Mouse (Mus musculus) liver, embryonic 13.5 days (tissue): ENCODE measurements at regions not wholly inside any gene's neighbourhood (a gene's known extent, or its start where the extent isn't known, plus 50 kb on each side); places are given as distances from the start of the nearest gene placed in this dataset.

Experiments
- ATAC-seq: fragments of 200-750 bp; cut with Nextera tagmentation; 2 replicates; pipeline ENCODE4 v1.8.0; 2017; ENCODE audit warnings: low read depth, mild to moderate bottlenecking, moderate number of reproducible peaks, moderate library complexity
- DNase-seq: peaks from one replicate; pipeline ENCODE4 v3.0.0; 2022
- H3K27ac ChIP-seq: fragments of 300-500 bp; sonication (generic); 2 replicates; pipeline ENCODE4 v1.5.1; 2015; ENCODE audit warnings: moderate library complexity, mild to moderate bottlenecking, inconsistent platforms
- H3K27me3 ChIP-seq: fragments of 300-500 bp; sonication (generic); 2 replicates; pipeline ENCODE4 v1.6.1; 2015; ENCODE audit warnings: mild to moderate bottlenecking, inconsistent platforms
- H3K36me3 ChIP-seq: fragments of 300-500 bp; sonication (generic); 2 replicates; pipeline ENCODE4 v1.6.1; 2015; ENCODE audit warnings: mild to moderate bottlenecking, inconsistent platforms
- H3K4me1 ChIP-seq: fragments of 300-500 bp; sonication (generic); replicated peaks from 2 replicates; pipeline ENCODE4 v1.6.1; 2015; ENCODE audit warnings: inconsistent platforms
- H3K4me2 ChIP-seq: fragments of 300-500 bp; sonication (generic); 2 replicates; pipeline ENCODE4 v1.6.1; 2015; ENCODE audit warnings: inconsistent platforms, mild to moderate bottlenecking, moderate library complexity
- H3K4me3 ChIP-seq: fragments of 300-500 bp; sonication (generic); replicated peaks from 2 replicates; pipeline ENCODE4 v1.5.1; 2015; ENCODE audit warnings: mild to moderate bottlenecking, inconsistent platforms
- H3K9ac ChIP-seq: fragments of 300-500 bp; sonication (generic); 2 replicates; pipeline ENCODE4 v1.6.1; 2015; ENCODE audit warnings: mild to moderate bottlenecking, inconsistent platforms
- H3K9me3 ChIP-seq: fragments of 300-500 bp; sonication (generic); replicated peaks from 2 replicates; pipeline ENCODE4 v1.6.1; 2016; ENCODE audit warnings: inconsistent platforms
- WGBS: fragments of 180-500 bp; shearing (Covaris S2); methylation state at CpG from one replicate; pipeline ENCODE4 v1.1.7; 2015; ENCODE audit not compliant: insufficient replicate concordance; 5-methylcytosine and 5-hydroxymethylcytosine counted together

GRCm38 (mm10) chr14:104824926-104825325 is 302.5 kb upstream of the Rnf219 start:
- DNase-seq = no peak
- WGBS = 48% methylated on average over 1 of the region's 1 CpGs

GRCm38 (mm10) chr14:104824224-104824623 is 301.8 kb upstream of the Rnf219 start:
- H3K4me2 ChIP-seq = no peak overlapping the region
- H3K36me3 ChIP-seq = no peaks in the 10 kb centered on the region
- H3K27ac ChIP-seq = no peak overlapping the region
- 45% methylated on average over 1 of the region's 1 CpGs for WGBS
- ATAC-seq (no peak), DNase-seq (no peak)
- no peaks in the 10 kb centered on the region for H3K4me1 ChIP-seq
- H3K9ac ChIP-seq = no peak overlapping the region
- no peaks in the 10 kb centered on the region for H3K9me3 ChIP-seq
- no peaks in the 10 kb centered on the region for H3K27me3 ChIP-seq
- no peak overlapping the region for H3K4me3 ChIP-seq

More at GRCm38 (mm10) chr14:104824926-104825325, 302.5 kb upstream of the Rnf219 start:
- H3K4me1 ChIP-seq = no peaks in the 10 kb centered on the region
- H3K9me3 ChIP-seq = no peaks in the 10 kb centered on the region
- no peak overlapping the region for H3K4me3 ChIP-seq
- no peak overlapping the region for H3K9ac ChIP-seq
- H3K4me2 ChIP-seq = no peak overlapping the region
- no peaks in the 10 kb centered on the region for H3K36me3 ChIP-seq
- no peak overlapping the region for H3K27ac ChIP-seq
- no peaks in the 10 kb centered on the region for H3K27me3 ChIP-seq
- no peak for ATAC-seq

GRCm38 (mm10) chr14:104821903-104822573 is 299.6 kb upstream of the Rnf219 start:
- no peaks in the 10 kb centered on the region for H3K36me3 ChIP-seq
- H3K27me3 ChIP-seq = no peaks in the 10 kb centered on the region
- no peaks in the 10 kb centered on the region for H3K9me3 ChIP-seq
- DNase-seq = no peak
- H3K9ac ChIP-seq = no peak overlapping the region
- H3K4me2 ChIP-seq = no peak overlapping the region
- ATAC-seq = no peak
- no peaks in the 10 kb centered on the region for H3K4me1 ChIP-seq
- H3K27ac ChIP-seq = no peak overlapping the region
- WGBS = 74% methylated on average over 11 of the region's 11 CpGs
- H3K4me3 ChIP-seq = no peak overlapping the region

GRCm38 (mm10) chr14:104819106-104819505 is 296.7 kb upstream of the Rnf219 start:
- 73% methylated on average over 4 of the region's 4 CpGs for WGBS
- H3K9me3 ChIP-seq = no peaks in the 10 kb centered on the region
- no peaks in the 10 kb centered on the region for H3K4me1 ChIP-seq
- H3K4me2 ChIP-seq = no peak overlapping the region
- H3K9ac ChIP-seq = no peak overlapping the region
- no peaks in the 10 kb centered on the region for H3K36me3 ChIP-seq
- no peak for DNase-seq
- H3K27ac ChIP-seq = no peak overlapping the region
- H3K4me3 ChIP-seq = no peak overlapping the region
- ATAC-seq = no peak
- H3K27me3 ChIP-seq = no peaks in the 10 kb centered on the region

GRCm38 (mm10) chr14:104813977-104814584 is 291.6 kb upstream of the Rnf219 start:
- no peaks in the 10 kb centered on the region for H3K27me3 ChIP-seq
- H3K4me3 ChIP-seq = no peak overlapping the region
- H3K4me1 ChIP-seq = no peaks in the 10 kb centered on the region
- H3K27ac ChIP-seq = no peak overlapping the region
- no peak for ATAC-seq
- H3K4me2 ChIP-seq = no peak overlapping the region
- WGBS = 25% methylated on average over 10 of the region's 10 CpGs
- no peaks in the 10 kb centered on the region for H3K9me3 ChIP-seq
- H3K36me3 ChIP-seq = no peaks in the 10 kb centered on the region
- H3K9ac ChIP-seq = no peak overlapping the region
- peak; percentile 2 for DNase-seq

- Histone ChIP-seq H3K4me1 (no peaks in the 10 kb centered on the region), H3K4me3 (no peak overlapping the region), H3K27me3 (no peaks in the 10 kb centered on the region), H3K36me3 (no peaks in the 10 kb centered on the region), H3K9me3 (no peaks in the 10 kb centered on the region), H3K9ac (no peak overlapping the region), H3K4me2 (no peak overlapping the region), H3K27ac (no peak overlapping the region)
- DNase-seq = no peak
- no peak for ATAC-seq
- 51% methylated on average over 4 of the region's 4 CpGs for WGBS
Observed at GRCm38 (mm10) chr14:104812006-104812405, 289.6 kb upstream of the Rnf219 start.

- Histone ChIP-seq H3K27me3 (no peaks in the 10 kb centered on the region), H3K4me1 (no peaks in the 10 kb centered on the region), H3K4me3 (no peak overlapping the region), H3K4me2 (no peak overlapping the region), H3K36me3 (no peaks in the 10 kb centered on the region), H3K9me3 (no peaks in the 10 kb centered on the region), H3K9ac (no peak overlapping the region), H3K27ac (no peak overlapping the region)
- DNase-seq (no peak), ATAC-seq (no peak)
- WGBS = 65% methylated on average over 10 of the region's 10 CpGs
Observed at GRCm38 (mm10) chr14:104805332-104805731, 282.9 kb upstream of the Rnf219 start.

- Histone ChIP-seq H3K4me2 (no peak overlapping the region), H3K9ac (no peak overlapping the region), H3K4me1 (no peaks in the 10 kb centered on the region), H3K27ac (no peak overlapping the region), H3K27me3 (no peaks in the 10 kb centered on the region), H3K9me3 (no peaks in the 10 kb centered on the region), H3K36me3 (no peaks in the 10 kb centered on the region), H3K4me3 (no peak overlapping the region)
- ATAC-seq = no peak
- 70% methylated on average over 17 of the region's 17 CpGs for WGBS
- no peak for DNase-seq
Observed at GRCm38 (mm10) chr14:104796348-104796965, 274.0 kb upstream of the Rnf219 start.

- H3K9ac ChIP-seq = no peak overlapping the region
- H3K9me3 ChIP-seq = no peaks in the 10 kb centered on the region
- H3K27me3 ChIP-seq = no peaks in the 10 kb centered on the region
- no peak overlapping the region for H3K4me2 ChIP-seq
- H3K36me3 ChIP-seq = no peaks in the 10 kb centered on the region
- no peaks in the 10 kb centered on the region for H3K4me1 ChIP-seq
- H3K4me3 ChIP-seq = no peak overlapping the region
- 36% methylated on average over 3 of the region's 3 CpGs for WGBS
- ATAC-seq (no peak), DNase-seq (no peak)
- no peak overlapping the region for H3K27ac ChIP-seq
Observed at GRCm38 (mm10) chr14:104789346-104789745, 266.9 kb upstream of the Rnf219 start.

- no peaks in the 10 kb centered on the region for H3K9me3 ChIP-seq
- no peak for ATAC-seq
- no peak overlapping the region for H3K9ac ChIP-seq
- WGBS = 67% methylated on average over 12 of the region's 12 CpGs
- no peak overlapping the region for H3K4me3 ChIP-seq
- no peak for DNase-seq
- no peaks in the 10 kb centered on the region for H3K36me3 ChIP-seq
- H3K27me3 ChIP-seq = no peaks in the 10 kb centered on the region
- no peak overlapping the region for H3K27ac ChIP-seq
- no peak overlapping the region for H3K4me2 ChIP-seq
- H3K4me1 ChIP-seq = no peaks in the 10 kb centered on the region
Observed at GRCm38 (mm10) chr14:104785066-104785465, 262.6 kb upstream of the Rnf219 start.

GRCm38 (mm10) chr14:104769938-104770337 is 247.5 kb upstream of the Rnf219 start:
- DNase-seq (no peak), ATAC-seq (no peak)
- Histone ChIP-seq H3K36me3 (no peaks in the 10 kb centered on the region), H3K9ac (no peak overlapping the region), H3K9me3 (no peaks in the 10 kb centered on the region), H3K27ac (no peak overlapping the region), H3K4me3 (no peak overlapping the region), H3K4me1 (no peaks in the 10 kb centered on the region), H3K4me2 (no peak overlapping the region), H3K27me3 (no peaks in the 10 kb centered on the region)
- 25% methylated on average over 4 of the region's 4 CpGs for WGBS

GRCm38 (mm10) chr14:104734213-104734612 is 211.8 kb upstream of the Rnf219 start:
- Histone ChIP-seq H3K9ac (no peak overlapping the region), H3K4me3 (no peak overlapping the region), H3K36me3 (no peaks in the 10 kb centered on the region), H3K4me2 (no peak overlapping the region), H3K27me3 (no peaks in the 10 kb centered on the region), H3K27ac (no peak overlapping the region), H3K9me3 (no peaks in the 10 kb centered on the region), H3K4me1 (no peaks in the 10 kb centered on the region)
- no peak for ATAC-seq
- DNase-seq = no peak
- 44% methylated on average over 3 of the region's 3 CpGs for WGBS
